Mouse (Mus musculus) urinary bladder, adult 18-20 months (tissue): ENCODE measurements around the gene Dusp14.
A peak's percentile ranks its signal among the peaks of the same experiment; 100 is the strongest.

ENCODE experiments used
- DNase-seq, 2 experiments: peaks; one replicate each; pipeline ENCODE4 v3.0.0; 2022; ENCODE audit warnings: low spot score in 2 of 2, mixed read lengths in 2 of 2

Gene Dusp14

GRCm38 (mm10) chr11:84069034-84069370 is at the start of gene Dusp14:
Gene Dusp14, minus strand, starts transcription at chr11:84069261.
- DNase-seq, result no peak

- DNase-seq, result no peak
These were observed 48.4 kb upstream of the Dusp14 start for GRCm38 (mm10) chr11:84117431-84117830.

- DNase-seq, result no peak
These were observed 47.2 kb upstream of the Dusp14 start for GRCm38 (mm10) chr11:84116221-84116620.

GRCm38 (mm10) chr11:84115646-84116045 is 46.6 kb upstream of the Dusp14 start:
- DNase-seq, result no peak

- no peak for DNase-seq
These were observed 44.6 kb upstream of the Dusp14 start for GRCm38 (mm10) chr11:84113623-84114022.

- DNase-seq, result no peak
These were observed 38.1 kb upstream of the Dusp14 start for GRCm38 (mm10) chr11:84107137-84107536.

GRCm38 (mm10) chr11:84104036-84104435 is 35.0 kb upstream of the Dusp14 start:
- DNase-seq, result no peak

- DNase-seq, result no peak
These were observed 32.1 kb upstream of the Dusp14 start for GRCm38 (mm10) chr11:84101182-84101581.

- DNase-seq, result no peak
These were observed 28.4 kb upstream of the Dusp14 start for GRCm38 (mm10) chr11:84097251-84097998.

- no peak for DNase-seq
These were observed 26.0 kb upstream of the Dusp14 start for GRCm38 (mm10) chr11:84095084-84095483.

GRCm38 (mm10) chr11:84090572-84090971 is 21.5 kb upstream of the Dusp14 start:
- DNase-seq, result no peak

- no peak for DNase-seq
These were observed 12.8 kb upstream of the Dusp14 start for GRCm38 (mm10) chr11:84081901-84082300.

- DNase-seq, result no peak
These were observed 11.3 kb upstream of the Dusp14 start for GRCm38 (mm10) chr11:84080327-84080726.

- DNase-seq, result no peak
These were observed 10.8 kb upstream of the Dusp14 start for GRCm38 (mm10) chr11:84079887-84080286.

GRCm38 (mm10) chr11:84079361-84079760 is 10.3 kb upstream of the Dusp14 start:
- no peak for DNase-seq

GRCm38 (mm10) chr11:84078601-84079000 is 9.5 kb upstream of the Dusp14 start:
- no peak for DNase-seq

- no peak for DNase-seq
These were observed 7.9 kb upstream of the Dusp14 start for GRCm38 (mm10) chr11:84077008-84077407.

GRCm38 (mm10) chr11:84073816-84074764 is 5.0 kb upstream of the Dusp14 start:
- no peak for DNase-seq

GRCm38 (mm10) chr11:84072904-84073651 is 4.0 kb upstream of the Dusp14 start:
- no peak for DNase-seq

GRCm38 (mm10) chr11:84068191-84069033 is 649 bp downstream of the Dusp14 start:
- DNase-seq, result peak; percentile 32 to 70

- DNase-seq, result no peak
These were observed 1.3 kb downstream of the Dusp14 start for GRCm38 (mm10) chr11:84067720-84068190.
